Mouse (Mus musculus): Measurements from ENCODE around the gene Mageb16. TPM values are rescaled to one million over a fixed set of nuclear protein-coding genes. Genes with fewer than 3 reads are reported as not detected.

Mageb16 gene
- 66.1 TPM for polyA plus RNA-seq (2014; fragmentation: Illumina TruSeq; extraction: RNeasy Lipid Tissue Mini Kit (QIAGEN cat#74804); ENCODE audit: low read depth, low replicate concordance)

DNA sequence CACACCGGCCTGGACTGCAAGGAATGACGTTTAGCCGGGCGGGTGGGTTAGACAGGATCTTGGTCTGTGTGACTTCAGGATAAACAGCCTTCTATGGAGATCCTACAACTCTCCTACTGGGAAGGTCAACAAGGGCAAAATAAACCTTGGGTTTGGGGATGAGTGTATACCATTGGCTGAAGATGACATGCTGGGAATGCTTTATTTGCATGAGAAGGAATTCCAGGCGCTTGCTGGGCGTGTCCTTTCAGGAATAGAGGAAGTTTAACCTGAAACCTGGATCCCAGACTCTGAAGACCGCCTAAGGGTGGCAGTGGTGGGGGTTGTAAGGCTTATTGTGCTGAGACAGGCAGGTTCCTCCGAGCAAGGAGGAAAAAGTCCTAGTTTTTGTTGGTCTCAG, at the start of gene Mageb16:
TSS of gene Mageb16 (minus strand) at position 25 of the 400 bp plus-strand sequence.

Other genes starting within 250 kb of the Mageb16 start
- 23.2 TPM for gene Gm7173, start 154.2 kb downstream of the Mageb16 start, polyA plus RNA-seq (2014; fragmentation: Illumina TruSeq; extraction: RNeasy Lipid Tissue Mini Kit (QIAGEN cat#74804); ENCODE audit: low read depth, low replicate concordance)